Mouse (Mus musculus): ENCODE measurements around the gene Nlrx1. TPM values are rescaled to one million over a fixed set of nuclear protein-coding genes. Genes with fewer than 3 reads are reported as not detected.

Gene Nlrx1
- polyA plus RNA-seq (2015; fragmentation: Nextera tagmentation; extraction: Ambion mirVana), result 4.7 and 5.4 TPM in 2 replicates

GRCm38 (mm10) chr9:44268432-44268831 is at the start of gene Nlrx1:
Nlrx1 (minus strand) TSS chr9:44268599.
- Histone ChIP-seq H3K36me3 (ENCODE audit: control insufficient read depth, insufficient read depth, low read length) (peaks cover under 1% of the 10 kb centered on the region; the same call in 1 of the 2 replicates), H3K4me2 (ENCODE audit: low read length) (peak within 1 kb of the TSS; percentile 72), H3K9ac (ENCODE audit: low read depth, low read length) (peak within 1 kb of the TSS; percentile 77), H3K9me3 (ENCODE audit: control insufficient read depth, low read length) (no peaks in the 10 kb centered on the region), H3K27me3 (replicated peaks; ENCODE audit: control insufficient read depth, insufficient read depth, low read length) (no peaks in the 10 kb centered on the region), H3K4me1 (ENCODE audit: control insufficient read depth, insufficient read depth, low read depth, low read length) (peaks cover 13% of the 10 kb centered on the region), H3K27ac (ENCODE audit: low read depth, low read length) (peak within 1 kb of the TSS; percentile 76), H3K4me3 (ENCODE audit: low read length) (peak within 1 kb of the TSS; percentile 44)
- WGBS, result 84% methylated on average over 6 of the region's 6 CpGs
- ATAC-seq, result no peak

- 69% methylated on average over 4 of the region's 4 CpGs for WGBS
- Histone ChIP-seq H3K4me1 (ENCODE audit: control insufficient read depth, insufficient read depth, low read depth, low read length) (peaks cover 23% of the 10 kb centered on the region), H3K4me2 (ENCODE audit: low read length) (peak overlapping the region; percentile 11), H3K27ac (ENCODE audit: low read depth, low read length) (no peak overlapping the region), H3K27me3 (replicated peaks; ENCODE audit: control insufficient read depth, insufficient read depth, low read length) (no peaks in the 10 kb centered on the region), H3K9me3 (ENCODE audit: control insufficient read depth, low read length) (no peaks in the 10 kb centered on the region), H3K9ac (ENCODE audit: low read depth, low read length) (no peak overlapping the region), H3K4me3 (ENCODE audit: low read length) (no peak overlapping the region), H3K36me3 (ENCODE audit: control insufficient read depth, insufficient read depth, low read length) (peaks cover 14% of the 10 kb centered on the region)
- no peak for ATAC-seq
Measured at GRCm38 (mm10) chr9:44317452-44317851, 49.1 kb upstream of the Nlrx1 start.

- H3K4me3 ChIP-seq (ENCODE audit: low read length), result no peak overlapping the region
- WGBS, result 96% methylated on average over 18 of the region's 18 CpGs
- H3K36me3 ChIP-seq (ENCODE audit: control insufficient read depth, insufficient read depth, low read length), result peaks cover 14% of the 10 kb centered on the region
- no peak overlapping the region for H3K27ac ChIP-seq (ENCODE audit: low read depth, low read length)
- ATAC-seq, result no peak
- no peak overlapping the region for H3K9ac ChIP-seq (ENCODE audit: low read depth, low read length)
- peaks cover 19% of the 10 kb centered on the region for H3K4me1 ChIP-seq (ENCODE audit: control insufficient read depth, insufficient read depth, low read depth, low read length)
- H3K27me3 ChIP-seq (replicated peaks; ENCODE audit: control insufficient read depth, insufficient read depth, low read length), result no peaks in the 10 kb centered on the region
- H3K9me3 ChIP-seq (ENCODE audit: control insufficient read depth, low read length), result no peaks in the 10 kb centered on the region
- H3K4me2 ChIP-seq (ENCODE audit: low read length), result no peak overlapping the region
Measured at GRCm38 (mm10) chr9:44314910-44315309, 46.5 kb upstream of the Nlrx1 start.

GRCm38 (mm10) chr9:44314257-44314547 is 45.8 kb upstream of the Nlrx1 start:
- no peaks in the 10 kb centered on the region for H3K9me3 ChIP-seq (ENCODE audit: control insufficient read depth, low read length)
- no peak overlapping the region for H3K4me3 ChIP-seq (ENCODE audit: low read length)
- H3K27ac ChIP-seq (ENCODE audit: low read depth, low read length), result no peak overlapping the region
- no peak overlapping the region for H3K4me2 ChIP-seq (ENCODE audit: low read length)
- peaks cover 19% of the 10 kb centered on the region for H3K4me1 ChIP-seq (ENCODE audit: control insufficient read depth, insufficient read depth, low read depth, low read length)
- ATAC-seq, result no peak
- WGBS, result 60% methylated on average over 4 of the region's 4 CpGs
- H3K36me3 ChIP-seq (ENCODE audit: control insufficient read depth, insufficient read depth, low read length), result peaks cover 14% of the 10 kb centered on the region
- H3K27me3 ChIP-seq (replicated peaks; ENCODE audit: control insufficient read depth, insufficient read depth, low read length), result no peaks in the 10 kb centered on the region
- no peak overlapping the region for H3K9ac ChIP-seq (ENCODE audit: low read depth, low read length)

DNA sequence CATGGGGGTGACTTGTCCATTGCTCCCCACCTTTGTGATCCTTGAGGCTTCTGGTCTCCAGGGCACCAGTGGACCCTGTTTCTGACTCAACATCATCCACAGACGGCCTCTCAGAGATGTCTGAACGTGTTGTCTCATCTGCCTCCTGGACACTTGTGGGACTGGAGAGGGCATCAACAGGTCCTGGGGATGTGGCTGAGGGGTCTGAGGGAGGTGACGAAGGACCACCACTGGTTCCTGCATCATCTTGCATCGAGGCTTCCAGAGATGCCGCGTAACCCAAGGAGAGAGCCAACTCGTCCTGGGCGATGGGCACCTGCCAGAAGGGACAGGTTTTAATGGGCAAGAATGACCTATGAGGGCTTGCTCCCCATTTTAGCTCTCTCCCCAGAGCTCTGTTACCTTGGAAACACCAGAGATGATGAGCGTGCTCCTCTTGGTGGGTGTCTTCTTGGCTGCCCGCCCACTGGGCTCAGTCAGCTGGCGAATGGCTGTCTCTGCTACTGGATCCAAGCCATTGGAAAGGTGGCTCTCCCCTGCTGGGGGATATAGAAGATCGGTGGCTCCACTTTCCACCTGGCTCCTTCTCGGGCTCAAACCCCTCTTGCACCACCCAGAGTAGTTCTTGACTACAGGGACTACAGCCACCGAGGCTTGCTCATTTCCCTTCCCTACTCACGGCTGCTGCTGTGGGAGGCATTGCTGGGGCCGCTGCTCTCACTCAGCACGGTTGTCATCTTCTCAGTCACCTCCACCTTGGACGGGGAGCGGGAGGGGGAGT is 45.3 kb upstream of the Nlrx1 start:
- 61% methylated on average over 19 of the region's 19 CpGs for WGBS
- H3K9me3 ChIP-seq (ENCODE audit: control insufficient read depth, low read length), result no peaks in the 10 kb centered on the region
- no peak overlapping the region for H3K4me3 ChIP-seq (ENCODE audit: low read length)
- no peaks in the 10 kb centered on the region for H3K27me3 ChIP-seq (replicated peaks; ENCODE audit: control insufficient read depth, insufficient read depth, low read length)
- H3K36me3 ChIP-seq (ENCODE audit: control insufficient read depth, insufficient read depth, low read length), result peaks cover 14% of the 10 kb centered on the region
- peaks cover 13% of the 10 kb centered on the region for H3K4me1 ChIP-seq (ENCODE audit: control insufficient read depth, insufficient read depth, low read depth, low read length)
- no peak for ATAC-seq
- no peak overlapping the region for H3K4me2 ChIP-seq (ENCODE audit: low read length)
- no peak overlapping the region for H3K27ac ChIP-seq (ENCODE audit: low read depth, low read length)
- H3K9ac ChIP-seq (ENCODE audit: low read depth, low read length), result no peak overlapping the region

DNA sequence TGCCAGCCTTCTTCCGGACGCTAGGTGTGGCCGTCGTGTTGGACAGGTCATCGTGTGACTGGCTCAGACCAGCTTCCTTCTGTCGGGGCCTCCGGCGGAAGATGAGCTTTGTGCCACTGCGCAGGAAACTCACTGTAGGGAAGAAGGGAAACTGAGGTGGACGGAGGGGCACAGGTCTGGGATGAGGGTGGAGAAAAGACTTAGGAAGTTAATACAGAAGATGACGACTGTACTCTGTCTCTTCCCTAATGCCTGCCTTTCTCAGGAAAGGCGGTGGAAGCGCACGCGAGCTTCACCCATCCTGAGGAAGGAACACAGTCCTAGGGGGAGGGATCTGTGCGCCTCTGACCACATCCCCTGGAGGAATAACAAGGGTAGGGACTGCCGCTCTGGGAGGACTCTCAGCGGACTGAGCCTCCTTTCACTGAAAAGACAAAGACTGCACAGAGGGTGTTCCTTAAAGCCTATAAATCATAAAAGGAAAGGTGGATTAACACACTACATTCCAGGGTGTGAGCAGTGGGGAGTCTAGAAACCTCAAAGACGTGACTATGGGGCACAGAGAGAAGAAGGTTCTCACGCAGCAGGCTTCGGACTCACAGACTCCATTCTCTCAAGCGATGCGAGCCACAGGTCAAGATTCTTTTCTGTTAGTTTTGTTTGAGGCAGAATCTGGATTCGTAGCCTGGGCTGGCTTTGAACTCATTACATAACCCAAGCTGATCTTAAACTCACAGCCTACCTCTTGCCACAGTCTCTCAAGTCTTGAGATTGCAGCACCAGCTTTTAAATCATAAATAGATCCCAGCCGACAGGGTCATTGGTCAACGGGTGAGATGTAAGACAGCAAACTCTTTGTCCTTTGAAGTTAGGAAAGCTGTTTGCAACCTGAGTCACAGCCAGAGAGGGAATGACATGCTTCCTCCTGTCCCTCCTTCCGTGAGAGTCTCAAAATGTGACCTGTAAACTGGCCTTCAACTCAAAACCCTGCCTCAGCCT is 43.0 kb upstream of the Nlrx1 start:
- Histone ChIP-seq H3K4me3 (ENCODE audit: low read length) (no peak overlapping the region), H3K36me3 (ENCODE audit: control insufficient read depth, insufficient read depth, low read length) (peaks cover 14% of the 10 kb centered on the region), H3K4me2 (ENCODE audit: low read length) (no peak overlapping the region), H3K9me3 (ENCODE audit: control insufficient read depth, low read length) (no peaks in the 10 kb centered on the region), H3K4me1 (ENCODE audit: control insufficient read depth, insufficient read depth, low read depth, low read length) (no peaks in the 10 kb centered on the region; the same call in 1 of the 2 replicates), H3K9ac (ENCODE audit: low read depth, low read length) (no peak overlapping the region), H3K27ac (ENCODE audit: low read depth, low read length) (no peak overlapping the region), H3K27me3 (replicated peaks; ENCODE audit: control insufficient read depth, insufficient read depth, low read length) (no peaks in the 10 kb centered on the region)
- no peak for ATAC-seq
- WGBS, result 9% methylated on average over 27 of the region's 27 CpGs

- WGBS, result 31% methylated on average over 10 of the region's 10 CpGs
- Histone ChIP-seq H3K4me1 (ENCODE audit: control insufficient read depth, insufficient read depth, low read depth, low read length) (no peaks in the 10 kb centered on the region; the same call in 1 of the 2 replicates), H3K36me3 (ENCODE audit: control insufficient read depth, insufficient read depth, low read length) (peaks cover 12% of the 10 kb centered on the region), H3K4me2 (ENCODE audit: low read length) (no peak overlapping the region), H3K9me3 (ENCODE audit: control insufficient read depth, low read length) (no peaks in the 10 kb centered on the region), H3K4me3 (ENCODE audit: low read length) (no peak overlapping the region), H3K9ac (ENCODE audit: low read depth, low read length) (no peak overlapping the region), H3K27ac (ENCODE audit: low read depth, low read length) (no peak overlapping the region), H3K27me3 (replicated peaks; ENCODE audit: control insufficient read depth, insufficient read depth, low read length) (no peaks in the 10 kb centered on the region)
- ATAC-seq, result no peak
Measured at GRCm38 (mm10) chr9:44310750-44311135, 42.3 kb upstream of the Nlrx1 start.

DNA sequence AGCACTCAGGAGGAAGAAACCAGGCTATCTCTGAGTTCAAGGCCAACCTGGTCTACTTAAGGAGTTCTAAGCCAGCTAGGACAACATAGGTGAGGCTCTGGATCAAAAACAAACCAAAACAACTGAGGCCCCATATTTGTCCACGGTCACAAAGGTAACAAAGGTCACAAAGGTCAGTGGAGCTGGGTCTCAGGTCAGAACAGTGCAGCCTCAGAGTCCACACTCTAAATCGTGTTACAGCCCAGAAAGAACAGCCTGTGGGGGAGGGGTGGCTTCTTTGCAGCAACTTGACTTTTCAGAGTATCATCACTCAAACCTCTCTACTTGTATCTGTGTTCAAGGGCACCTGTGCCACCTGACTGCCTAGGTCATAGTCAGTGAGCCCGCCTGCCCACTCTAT is 41.4 kb upstream of the Nlrx1 start:
- ATAC-seq, result no peak
- Histone ChIP-seq H3K36me3 (ENCODE audit: control insufficient read depth, insufficient read depth, low read length) (peaks cover 6% of the 10 kb centered on the region), H3K4me1 (ENCODE audit: control insufficient read depth, insufficient read depth, low read depth, low read length) (peaks cover 2% of the 10 kb centered on the region), H3K27me3 (replicated peaks; ENCODE audit: control insufficient read depth, insufficient read depth, low read length) (no peaks in the 10 kb centered on the region), H3K4me2 (ENCODE audit: low read length) (no peak overlapping the region), H3K9ac (ENCODE audit: low read depth, low read length) (no peak overlapping the region), H3K4me3 (ENCODE audit: low read length) (no peak overlapping the region), H3K27ac (ENCODE audit: low read depth, low read length) (no peak overlapping the region), H3K9me3 (ENCODE audit: control insufficient read depth, low read length) (no peaks in the 10 kb centered on the region)
- WGBS, result 69% methylated on average over 3 of the region's 3 CpGs

- no peak overlapping the region for H3K9ac ChIP-seq (ENCODE audit: low read depth, low read length)
- ATAC-seq, result no peak
- 98% methylated on average over 2 of the region's 2 CpGs for WGBS
- no peaks in the 10 kb centered on the region for H3K27me3 ChIP-seq (replicated peaks; ENCODE audit: control insufficient read depth, insufficient read depth, low read length)
- peaks cover 2% of the 10 kb centered on the region for H3K36me3 ChIP-seq (ENCODE audit: control insufficient read depth, insufficient read depth, low read length)
- H3K4me2 ChIP-seq (ENCODE audit: low read length), result no peak overlapping the region
- H3K4me1 ChIP-seq (ENCODE audit: control insufficient read depth, insufficient read depth, low read depth, low read length), result peaks cover 12% of the 10 kb centered on the region
- H3K9me3 ChIP-seq (ENCODE audit: control insufficient read depth, low read length), result no peaks in the 10 kb centered on the region
- H3K27ac ChIP-seq (ENCODE audit: low read depth, low read length), result no peak overlapping the region
- H3K4me3 ChIP-seq (ENCODE audit: low read length), result no peak overlapping the region
Measured at GRCm38 (mm10) chr9:44307248-44307647, 38.8 kb upstream of the Nlrx1 start.
